Mouse (Mus musculus) stomach, postnatal 0 days (tissue): ENCODE measurements around the gene Gdf7. TPM values are rescaled to one million over a fixed set of nuclear protein-coding genes. Genes with fewer than 3 reads are reported as not detected.

Experiments
- ATAC-seq: fragments of 200-750 bp; cut with Nextera tagmentation; 2 replicates; pipeline ENCODE4 v1.8.0; 2017; ENCODE audit not compliant: low FRiP score, low TSS enrichment
- DNase-seq: peaks from one replicate; pipeline ENCODE4 v3.0.0-alpha.2; 2016; ENCODE audit warnings: low spot score
- H3K27ac ChIP-seq: fragments of 300-500 bp; sonication (generic); replicated peaks from 2 replicates; pipeline ENCODE4 v1.5.1; 2014; ENCODE audit warnings: mild to moderate bottlenecking, control low read depth
- H3K27me3 ChIP-seq: fragments of 300-500 bp; sonication (generic); 2 replicates; pipeline ENCODE4 v1.6.1; 2014; ENCODE audit warnings: low read length; ENCODE audit not compliant: control insufficient read depth, insufficient read depth
- H3K36me3 ChIP-seq: fragments of 300-500 bp; sonication (generic); 2 replicates; pipeline ENCODE4 v1.6.1; 2014; ENCODE audit warnings: low read length, mixed read lengths; ENCODE audit not compliant: control insufficient read depth, insufficient read depth
- H3K4me1 ChIP-seq: fragments of 300-500 bp; sonication (generic); replicated peaks from 2 replicates; pipeline ENCODE4 v1.6.1; 2014; ENCODE audit warnings: antibody characterized with exemption; ENCODE audit not compliant: control insufficient read depth, insufficient read depth
- H3K4me2 ChIP-seq: fragments of 300-500 bp; sonication (generic); replicated peaks from 2 replicates; pipeline ENCODE4 v1.6.1; 2014; ENCODE audit warnings: low read depth, mild to moderate bottlenecking, control low read depth, moderate library complexity
- H3K4me3 ChIP-seq: fragments of 300-500 bp; sonication (generic); 2 replicates; pipeline ENCODE4 v1.5.1; 2014; ENCODE audit warnings: low read depth, low read length, control low read depth
- H3K9ac ChIP-seq: fragments of 300-500 bp; sonication (generic); 2 replicates; pipeline ENCODE4 v1.6.1; 2014; ENCODE audit warnings: mild to moderate bottlenecking, low read length, control low read depth, mixed read lengths
- H3K9me3 ChIP-seq: fragments of 300-500 bp; sonication (generic); 2 replicates; pipeline ENCODE4 v1.6.1; 2016; ENCODE audit warnings: low read length; ENCODE audit not compliant: control insufficient read depth
- CTCF ChIP-seq: IDR thresholded peaks from 2 replicates; pipeline ENCODE4 v1.5.1; 2016; ENCODE audit warnings: antibody characterized with exemption, low read depth, mild to moderate bottlenecking, moderate library complexity
- EP300 ChIP-seq: optimal IDR thresholded peaks from 2 replicates; pipeline ENCODE3; 2016; ENCODE audit warnings: antibody characterized with exemption
- WGBS: fragments of 180-500 bp; shearing (Covaris S2); extraction: QIAGEN DNeasy Blood & Tissue Kit; methylation state at CpG from one replicate; pipeline ENCODE4 v1.1.7; 2014; 5-methylcytosine and 5-hydroxymethylcytosine counted together
- polyA plus RNA-seq: library from polyadenylated mRNA; unstranded; fragments of >200 nt; fragmentation: Nextera tagmentation; extraction: Ambion mirVana; gene quantifications from 2 replicates; pipeline ENCODE4 v1.2.1, GENCODE M21; 2015

The Gdf7 gene
- polyA plus RNA-seq, 1 experiment from 2014 or later: not detected

- Histone ChIP-seq H3K27ac (peak overlapping the region; percentile 70), H3K4me1 (no peaks in the 10 kb centered on the region), H3K36me3 (no peaks in the 10 kb centered on the region; the same call in 1 of the 2 replicates), H3K4me2 (no peak overlapping the region), H3K9ac (no peak overlapping the region), H3K27me3 (no peaks in the 10 kb centered on the region), H3K9me3 (no peaks in the 10 kb centered on the region), H3K4me3 (no peak overlapping the region)
- WGBS: 61% methylated on average over 9 of the region's 9 CpGs
- TF ChIP-seq EP300 (no peak), CTCF (no peak)
- DNase-seq: no peak
- no peak for ATAC-seq
Measured at GRCm38 (mm10) chr12:8344897-8345296, 43.1 kb upstream of the Gdf7 start.

- ATAC-seq: no peak
- 94% methylated on average over 3 of the region's 3 CpGs for WGBS
Measured at GRCm38 (mm10) chr12:8343381-8343780, 41.6 kb upstream of the Gdf7 start.

GRCm38 (mm10) chr12:8341008-8341407 is 39.3 kb upstream of the Gdf7 start:
- H3K27me3 ChIP-seq: no peaks in the 10 kb centered on the region
- no peak overlapping the region for H3K4me3 ChIP-seq
- WGBS: 87% methylated on average over 6 of the region's 6 CpGs
- ATAC-seq: no peak
- no peak overlapping the region for H3K4me2 ChIP-seq
- TF ChIP-seq EP300: no peak
- TF ChIP-seq CTCF: no peak
- H3K36me3 ChIP-seq: peaks cover 3% of the 10 kb centered on the region
- DNase-seq: no peak
- H3K27ac ChIP-seq: no peak overlapping the region
- no peak overlapping the region for H3K9ac ChIP-seq
- H3K4me1 ChIP-seq: peaks cover 4% of the 10 kb centered on the region; the same call in 1 of the 2 replicates
- H3K9me3 ChIP-seq: no peaks in the 10 kb centered on the region

More at GRCm38 (mm10) chr12:8343381-8343780, 41.6 kb upstream of the Gdf7 start:
- TF ChIP-seq CTCF: no peak
- no peak for TF ChIP-seq EP300
- H3K9me3 ChIP-seq: no peaks in the 10 kb centered on the region
- H3K9ac ChIP-seq: no peak overlapping the region
- peaks cover 2% of the 10 kb centered on the region; the same call in 1 of the 2 replicates for H3K4me1 ChIP-seq
- H3K27me3 ChIP-seq: no peaks in the 10 kb centered on the region
- no peak overlapping the region for H3K4me2 ChIP-seq
- no peak overlapping the region for H3K27ac ChIP-seq
- H3K36me3 ChIP-seq: no peaks in the 10 kb centered on the region; the same call in 1 of the 2 replicates
- DNase-seq: no peak
- no peak overlapping the region for H3K4me3 ChIP-seq

GRCm38 (mm10) chr12:8339591-8340319 is 38.0 kb upstream of the Gdf7 start:
- Histone ChIP-seq H3K27me3 (no peaks in the 10 kb centered on the region), H3K4me1 (peaks cover 4% of the 10 kb centered on the region; the same call in 1 of the 2 replicates), H3K27ac (no peak overlapping the region), H3K36me3 (peaks cover 5% of the 10 kb centered on the region), H3K4me2 (no peak overlapping the region), H3K4me3 (no peak overlapping the region), H3K9me3 (no peaks in the 10 kb centered on the region), H3K9ac (no peak overlapping the region)
- WGBS: 48% methylated on average over 13 of the region's 13 CpGs
- DNase-seq (no peak), ATAC-seq (peak; percentile 6; the same call in 1 of the 2 replicates)
- TF ChIP-seq CTCF (no peak), EP300 (no peak)

GRCm38 (mm10) chr12:8338918-8339317 is 37.2 kb upstream of the Gdf7 start:
- Histone ChIP-seq H3K4me2 (no peak overlapping the region), H3K4me3 (no peak overlapping the region), H3K27ac (no peak overlapping the region), H3K4me1 (peaks cover 4% of the 10 kb centered on the region; the same call in 1 of the 2 replicates), H3K9ac (no peak overlapping the region), H3K27me3 (no peaks in the 10 kb centered on the region), H3K36me3 (peaks cover 5% of the 10 kb centered on the region), H3K9me3 (no peaks in the 10 kb centered on the region)
- TF ChIP-seq EP300 (no peak), CTCF (no peak)
- DNase-seq (no peak), ATAC-seq (no peak)
- WGBS: 89% methylated on average over 8 of the region's 8 CpGs

GRCm38 (mm10) chr12:8338491-8338890 is 36.7 kb upstream of the Gdf7 start:
- DNase-seq (no peak), ATAC-seq (peak; percentile 16; the same call in 1 of the 2 replicates)
- 33% methylated on average over 4 of the region's 4 CpGs for WGBS
- H3K4me3 ChIP-seq: no peak overlapping the region
- H3K9me3 ChIP-seq: no peaks in the 10 kb centered on the region
- TF ChIP-seq CTCF: peak; percentile 6; the same call in 1 of the 2 replicates
- TF ChIP-seq EP300: no peak
- H3K36me3 ChIP-seq: peaks cover 5% of the 10 kb centered on the region
- peaks cover 4% of the 10 kb centered on the region; the same call in 1 of the 2 replicates for H3K4me1 ChIP-seq
- H3K27ac ChIP-seq: no peak overlapping the region
- no peak overlapping the region for H3K4me2 ChIP-seq
- no peaks in the 10 kb centered on the region for H3K27me3 ChIP-seq
- no peak overlapping the region for H3K9ac ChIP-seq
